Mouse (Mus musculus): ENCODE results near the gene Syt15.

Syt15 gene

DNA sequence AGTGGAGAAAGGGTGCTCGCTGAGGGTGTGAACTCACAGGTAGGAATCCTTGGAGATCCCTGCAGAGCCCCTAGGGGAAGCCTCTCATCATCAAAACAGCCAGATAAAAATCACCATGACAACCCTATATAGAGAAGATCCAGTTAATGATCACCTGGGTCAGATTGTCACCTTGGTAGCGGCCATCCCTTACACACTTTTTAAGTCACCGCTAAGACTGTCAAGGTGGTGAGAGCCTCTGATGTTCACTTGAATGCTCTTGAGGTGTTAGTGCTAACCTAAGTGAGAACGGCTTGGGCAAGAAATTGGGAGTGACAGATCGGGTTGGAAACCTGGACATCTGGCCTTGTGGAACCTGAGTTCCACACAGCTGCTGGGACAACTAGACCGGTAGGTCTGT is at the start of gene Syt15:
Syt15 (plus strand) TSS at position 301 of the 400 bp plus-strand sequence.
- no peak for DNase-seq

DNA sequence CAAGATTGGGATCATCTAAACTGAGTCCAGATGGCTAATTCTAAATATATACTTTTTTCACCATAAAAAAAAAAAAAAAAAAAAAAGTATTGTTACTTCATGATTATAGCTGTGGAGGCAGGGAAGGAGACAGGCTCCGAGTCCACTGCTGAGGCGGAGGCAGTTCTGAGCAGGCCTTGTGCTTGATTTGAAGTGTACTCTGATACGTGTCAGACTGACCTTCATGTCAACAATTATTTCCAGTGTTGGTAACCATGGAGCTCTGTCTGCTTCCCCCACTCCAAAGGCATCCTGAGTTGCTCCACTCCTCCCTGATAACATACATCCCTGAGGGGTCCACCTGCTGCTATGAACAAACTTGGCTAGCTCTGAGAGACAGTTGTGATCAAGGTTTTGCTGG is 48.3 kb upstream of the Syt15 start:
- DNase-seq = no peak

DNA sequence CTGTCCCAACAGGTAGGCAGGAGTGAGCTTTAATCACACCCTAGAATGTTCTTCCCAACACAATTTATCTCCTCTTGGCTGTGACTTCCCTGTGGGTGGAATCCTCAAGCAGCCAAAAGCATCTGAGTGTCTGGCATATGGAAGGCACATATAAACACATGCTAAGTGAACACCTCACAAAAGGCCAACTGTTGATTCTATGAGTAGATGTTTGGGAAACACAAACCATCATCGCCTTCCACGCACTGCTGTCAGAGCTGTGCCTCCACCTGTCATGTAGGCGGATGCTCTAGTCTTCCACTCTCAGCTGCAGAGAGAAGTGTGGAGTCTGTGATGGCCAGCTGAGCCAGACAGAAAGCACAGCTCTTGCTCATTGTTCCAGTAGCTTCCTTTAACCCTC is 40.0 kb upstream of the Syt15 start:
- DNase-seq = peak; percentile 88

DNA sequence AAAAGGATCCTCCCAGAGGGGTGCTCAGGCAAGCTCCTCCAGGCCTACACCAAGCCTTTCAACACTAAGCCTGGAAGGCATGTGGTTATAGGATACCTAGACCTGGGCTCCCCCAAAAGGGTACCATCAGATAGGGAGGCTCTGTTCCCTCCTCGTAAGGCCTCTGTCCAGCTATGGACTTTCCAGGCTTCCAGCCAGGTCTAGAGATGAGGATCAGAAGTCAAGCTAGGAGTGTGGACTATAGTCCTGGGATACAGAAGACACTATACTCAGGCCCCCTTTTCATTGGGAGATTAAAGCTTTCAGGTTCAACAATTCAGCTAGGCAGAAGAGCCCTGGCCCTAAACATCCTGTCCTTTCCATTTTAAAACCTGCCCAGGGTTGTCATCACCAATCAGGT is 36.3 kb upstream of the Syt15 start:
- DNase-seq = no peak

DNA sequence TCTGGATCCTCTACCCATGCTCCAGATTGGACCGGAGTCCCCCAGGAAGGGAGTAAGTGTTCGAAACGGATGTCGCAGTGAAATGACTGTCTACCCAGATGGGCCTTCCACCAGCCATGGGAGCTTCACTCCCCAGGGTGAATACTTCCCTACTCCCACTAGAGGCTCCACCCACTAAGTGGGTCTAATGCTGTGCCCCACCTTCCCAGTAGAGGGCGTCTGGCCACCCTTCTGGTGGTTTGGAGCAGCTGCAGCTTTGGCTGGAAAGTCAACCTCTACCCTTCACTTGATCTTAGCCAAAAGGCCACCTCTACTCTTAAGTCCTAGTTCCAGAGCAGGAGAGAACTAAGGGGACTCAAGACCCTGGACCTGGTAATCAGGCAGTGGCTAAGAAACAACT is 30.8 kb upstream of the Syt15 start:
- no peak for DNase-seq

DNA sequence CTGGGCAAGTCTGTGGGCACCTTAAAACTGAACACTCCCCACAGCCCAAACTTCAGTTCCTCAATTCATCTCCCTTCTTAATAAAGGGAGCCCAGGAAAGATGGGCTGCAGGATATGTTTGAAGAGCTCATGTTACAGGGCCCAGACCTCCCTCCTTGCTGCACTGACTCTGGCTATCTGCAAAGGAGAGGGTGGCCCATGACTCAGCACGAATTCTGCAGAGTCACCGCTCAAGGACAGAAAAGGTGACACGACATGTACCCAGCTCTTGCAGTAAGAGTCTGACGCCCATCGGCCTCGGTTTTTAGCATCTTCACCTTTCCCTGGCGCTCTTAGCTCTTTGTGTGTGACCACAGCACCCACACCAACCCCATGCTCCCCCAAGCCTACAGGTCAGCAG is 29.0 kb upstream of the Syt15 start:
- DNase-seq = no peak

DNA sequence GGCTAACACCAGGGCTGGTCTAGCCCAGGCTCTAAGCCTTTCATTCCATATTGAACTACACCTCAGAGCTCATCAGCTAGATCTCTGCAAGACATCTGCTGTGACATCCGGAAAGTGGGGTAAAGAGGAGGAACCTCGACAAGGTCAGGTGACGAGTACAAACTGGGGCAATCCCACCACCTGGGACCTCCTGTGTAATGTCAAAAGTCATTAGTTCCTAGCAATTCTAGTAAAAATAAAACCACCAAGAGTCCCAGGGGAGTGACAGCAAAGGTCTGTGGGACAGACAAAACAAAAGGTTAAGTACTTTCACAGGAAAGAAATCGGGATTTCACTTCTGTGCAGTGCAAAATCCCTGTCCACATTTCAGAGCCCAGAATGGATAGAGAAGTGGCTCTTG is 25.5 kb upstream of the Syt15 start:
- DNase-seq = no peak

DNA sequence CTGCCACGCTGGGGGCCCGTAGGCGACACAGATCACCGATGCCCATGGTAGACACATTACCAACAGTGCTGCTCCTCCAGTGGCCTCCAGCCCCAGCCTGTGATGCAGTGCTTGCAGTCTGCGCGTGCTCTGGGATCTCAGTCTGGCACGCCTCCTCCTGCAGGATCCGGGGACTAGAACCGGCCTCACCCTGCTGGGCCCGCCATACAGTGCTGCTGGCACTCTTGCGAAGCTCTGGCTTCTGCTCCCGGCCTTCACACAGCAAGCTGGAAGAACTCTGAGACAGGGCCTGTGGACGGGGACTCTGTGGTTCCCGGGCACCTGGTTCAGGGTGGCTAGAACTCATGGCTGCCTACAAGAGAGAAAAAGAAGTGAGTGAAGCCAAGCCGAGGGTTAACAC is 23.9 kb upstream of the Syt15 start:
- no peak for DNase-seq

DNA sequence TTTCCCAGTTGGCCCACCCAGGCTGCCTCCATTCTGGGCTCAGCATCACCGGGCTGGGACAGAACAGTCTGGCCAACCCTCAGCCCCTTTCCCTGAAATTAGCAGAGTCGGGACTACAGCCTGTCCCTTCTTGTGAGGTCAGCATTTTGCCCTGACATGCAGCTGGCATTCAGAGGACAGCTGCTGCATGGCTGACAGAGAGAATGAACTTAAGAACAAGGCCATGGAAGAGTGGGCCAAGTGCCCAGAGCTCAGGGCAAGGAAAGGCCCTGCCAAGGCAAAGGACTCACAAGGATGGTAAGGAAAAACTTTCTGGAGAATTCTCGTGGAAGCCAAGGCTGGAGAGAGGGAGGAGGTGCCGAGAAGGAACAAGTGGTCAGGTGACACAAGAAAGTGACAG is 22.7 kb upstream of the Syt15 start:
- DNase-seq = no peak

DNA sequence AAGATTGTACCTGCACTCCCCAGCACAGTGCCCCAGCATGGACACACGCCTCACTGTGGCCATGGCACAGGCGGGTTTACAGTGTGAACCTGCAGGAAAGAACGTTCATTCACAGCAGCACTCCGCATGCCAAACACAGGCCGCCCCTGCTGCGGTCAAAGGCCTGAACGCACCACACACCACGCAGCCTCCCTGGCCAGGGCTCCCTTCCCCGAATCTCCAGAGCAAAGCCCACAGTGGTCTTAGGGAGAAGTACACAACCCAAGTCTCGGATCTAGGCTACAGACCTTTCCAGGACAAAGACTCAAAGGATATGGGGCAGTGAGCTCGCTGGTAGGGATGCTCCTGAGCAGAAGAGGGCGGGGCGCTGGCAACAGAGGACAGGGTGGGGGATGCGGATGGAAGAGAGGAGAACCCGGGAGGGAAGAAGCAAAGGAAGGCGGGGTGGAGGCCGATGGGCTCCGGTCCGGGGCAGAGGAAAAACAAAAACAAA is 18.6 kb upstream of the Syt15 start:
- DNase-seq = no peak

DNA sequence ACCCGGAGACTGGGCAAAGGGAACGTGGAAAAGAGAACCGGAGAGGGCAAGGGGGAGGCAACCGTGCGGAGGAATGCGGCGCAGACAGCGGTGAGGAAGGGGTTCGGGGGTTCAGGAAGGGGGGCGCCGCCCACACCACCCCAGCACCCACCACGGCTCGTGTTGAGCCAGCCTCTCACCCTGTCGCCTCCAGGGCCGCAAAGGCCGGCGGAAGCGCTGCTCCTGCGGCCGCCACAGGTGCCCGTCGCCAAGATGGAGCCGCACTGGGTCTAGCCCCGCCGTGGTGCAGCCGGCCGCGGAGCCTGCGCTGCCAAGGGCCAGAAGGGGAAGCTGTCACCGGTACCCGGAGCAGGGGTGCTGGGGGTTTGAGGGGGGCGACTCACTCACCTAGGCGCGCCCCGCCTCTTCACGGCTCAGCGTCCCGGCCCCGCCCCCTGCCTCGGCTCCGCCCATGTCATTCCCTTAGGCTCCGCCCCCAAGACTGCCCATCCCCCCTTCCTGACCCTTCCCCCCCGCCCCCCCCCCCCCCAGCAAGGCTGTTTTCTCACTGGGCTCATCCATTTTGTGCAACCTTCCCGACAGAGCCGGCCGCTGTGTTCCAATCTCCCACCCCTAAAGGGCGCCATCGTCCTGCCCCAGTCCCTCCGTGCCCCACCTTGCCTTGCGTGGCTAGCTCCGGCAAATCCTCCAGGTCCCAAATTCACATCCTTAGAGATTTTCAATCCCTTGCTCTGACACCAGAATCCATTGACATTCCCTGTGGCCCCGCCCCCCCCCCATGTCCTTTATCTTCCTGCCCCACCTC is 18.0 kb upstream of the Syt15 start, which contains the start of gene Gprin2:
Gprin2 (minus strand) TSS at position 423 of the 805 bp plus-strand sequence.
- no peak for DNase-seq

DNA sequence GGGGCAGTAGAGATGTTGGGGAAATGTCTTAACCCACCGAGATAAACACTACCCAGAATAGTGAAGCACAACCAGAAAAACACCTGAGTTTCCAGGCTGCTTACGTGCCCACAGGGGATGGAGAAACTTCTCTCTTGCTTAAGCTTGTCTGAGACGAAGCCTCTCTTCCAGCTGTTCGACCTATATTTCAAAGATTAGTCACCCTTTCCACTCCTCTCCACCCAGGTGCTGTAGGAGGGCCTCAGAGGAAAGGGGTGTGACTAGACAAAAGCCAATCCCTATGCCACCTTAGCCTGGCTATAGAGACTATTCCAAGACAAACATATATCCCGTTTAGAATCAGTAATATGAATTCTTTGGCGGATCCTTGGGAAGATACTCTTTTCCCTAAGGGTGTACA is 11.4 kb upstream of the Syt15 start:
- no peak for DNase-seq

DNA sequence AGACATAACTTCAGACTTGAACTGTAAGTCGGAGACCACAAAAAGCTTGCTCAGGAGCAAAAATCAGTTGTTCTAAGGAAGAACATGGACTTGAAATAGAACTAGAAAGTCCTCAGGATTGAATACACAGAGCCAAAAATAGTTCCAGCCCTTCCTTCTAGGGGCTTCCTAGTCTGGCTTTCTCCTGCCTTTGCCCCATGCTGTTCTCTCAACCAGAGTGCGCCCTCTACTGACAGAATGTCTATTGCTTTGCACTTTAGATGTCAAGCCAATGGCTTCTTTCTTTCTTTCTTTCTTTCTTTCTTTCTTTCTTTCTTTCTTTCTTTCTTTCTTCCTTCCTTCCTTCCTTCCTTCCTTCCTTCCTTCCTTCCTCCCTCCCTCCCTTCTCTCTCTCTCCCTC is 10.7 kb upstream of the Syt15 start:
- DNase-seq = no peak

DNA sequence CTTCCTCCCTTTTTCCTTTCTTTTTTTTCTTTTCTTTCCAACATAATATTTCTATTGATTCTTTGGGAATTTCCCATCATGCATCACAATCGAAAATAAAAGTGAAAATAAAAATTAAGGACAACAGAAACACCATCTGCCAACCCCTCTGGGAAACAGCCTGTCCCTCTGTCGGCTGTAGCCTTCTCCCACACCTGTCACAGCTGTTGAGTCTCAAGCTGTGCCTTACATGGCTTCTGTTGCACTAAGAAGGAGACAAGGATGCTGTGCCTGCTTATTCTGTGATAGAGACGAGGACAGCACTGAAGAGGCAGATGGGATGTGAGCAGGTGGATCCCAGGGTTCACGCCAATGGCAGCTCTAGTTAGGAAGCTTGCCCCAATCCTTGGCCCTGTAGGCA is 10.3 kb upstream of the Syt15 start:
- DNase-seq = no peak

DNA sequence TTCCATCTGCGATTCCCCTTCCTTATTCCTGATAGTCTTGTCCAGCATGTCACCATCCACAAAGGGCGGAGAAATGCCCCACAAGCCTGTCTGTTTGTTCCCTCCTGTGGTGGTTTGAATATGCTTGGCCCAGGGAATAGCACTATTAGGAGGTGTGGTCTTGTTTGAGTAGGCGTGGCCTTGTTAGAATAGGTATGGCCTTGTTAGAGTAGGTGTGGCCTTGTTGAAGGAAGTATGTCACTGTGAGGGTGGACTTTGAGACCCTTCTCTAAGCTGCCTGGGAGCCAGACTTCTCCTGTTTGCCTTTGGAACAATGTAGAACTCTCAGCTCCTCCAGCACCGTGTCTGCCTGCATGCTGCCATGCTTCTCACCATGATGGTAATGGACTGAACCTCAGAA is 9.5 kb upstream of the Syt15 start:
- no peak for DNase-seq

DNA sequence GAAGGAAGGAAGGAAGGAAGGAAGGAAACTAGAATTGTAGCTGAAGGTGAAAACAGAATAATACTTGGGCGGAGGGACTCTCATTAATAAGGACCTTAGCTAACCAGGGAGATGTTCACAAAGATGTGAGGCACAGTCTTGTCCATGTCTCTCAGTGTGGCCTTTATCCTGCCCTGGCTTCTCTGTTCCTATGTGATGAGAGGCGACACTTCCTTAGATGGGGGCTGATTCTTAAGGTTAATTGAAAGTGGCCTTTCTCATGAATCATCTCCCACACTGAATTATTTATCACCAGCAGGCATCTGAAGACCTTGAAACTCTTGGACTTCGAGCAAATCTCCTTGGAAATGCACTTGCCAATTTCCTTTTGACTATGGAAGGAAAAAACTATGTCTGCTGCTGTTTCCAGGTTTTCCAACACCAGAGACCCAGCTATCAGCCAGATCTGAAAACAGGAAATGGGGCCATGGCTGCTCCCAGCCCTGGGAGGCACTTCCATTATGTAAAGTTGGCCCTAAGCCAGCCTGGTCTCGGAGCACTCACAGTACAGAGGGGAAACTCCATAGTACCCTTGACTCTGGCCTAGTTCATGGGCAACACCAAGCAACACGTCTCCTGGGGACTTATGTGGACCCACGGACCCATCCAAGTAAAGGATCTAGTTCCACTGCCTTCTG is 3.8 kb upstream of the Syt15 start:
- DNase-seq = no peak

DNA sequence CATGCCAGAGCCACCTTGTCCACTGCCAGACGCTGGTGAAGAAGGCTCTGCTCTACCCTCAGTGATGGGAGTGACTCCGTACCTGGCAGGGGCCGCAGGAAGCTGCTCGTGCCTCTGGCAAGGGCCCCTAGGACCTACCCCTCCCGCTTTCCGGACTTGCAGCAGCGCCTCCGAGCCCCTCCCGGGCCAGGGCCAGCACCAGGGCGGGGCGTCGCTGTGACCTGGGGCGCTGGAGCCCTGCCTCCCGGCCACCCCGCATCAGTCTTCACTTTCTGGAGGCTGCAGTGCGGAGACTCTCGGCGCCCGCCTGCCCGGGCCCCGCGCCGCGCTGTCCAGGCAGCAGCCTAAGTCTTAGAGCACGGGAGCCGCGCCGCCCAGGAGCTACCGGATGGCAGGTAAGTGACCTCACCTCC is 397 bp downstream of the Syt15 start:
- DNase-seq = no peak

DNA sequence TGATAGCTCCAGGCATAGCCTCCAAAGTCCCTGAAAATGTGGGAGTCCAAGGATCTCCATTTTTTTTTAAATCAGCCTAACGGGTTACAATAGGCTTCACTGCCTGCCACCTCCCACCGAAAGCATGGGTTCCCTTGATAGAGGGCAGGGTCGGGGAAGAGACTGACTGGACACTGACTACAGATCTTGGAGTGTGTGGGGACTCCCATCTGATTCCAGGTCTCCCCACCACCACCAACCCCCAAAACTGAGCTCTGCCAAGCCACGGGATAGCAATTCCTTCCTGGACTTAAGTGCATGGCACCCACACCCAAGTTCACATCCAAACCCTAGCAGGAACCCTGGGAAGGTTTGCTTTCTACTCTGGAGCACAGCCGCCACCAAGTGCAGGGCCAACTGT is 1.0 kb downstream of the Syt15 start:
- DNase-seq = no peak

DNA sequence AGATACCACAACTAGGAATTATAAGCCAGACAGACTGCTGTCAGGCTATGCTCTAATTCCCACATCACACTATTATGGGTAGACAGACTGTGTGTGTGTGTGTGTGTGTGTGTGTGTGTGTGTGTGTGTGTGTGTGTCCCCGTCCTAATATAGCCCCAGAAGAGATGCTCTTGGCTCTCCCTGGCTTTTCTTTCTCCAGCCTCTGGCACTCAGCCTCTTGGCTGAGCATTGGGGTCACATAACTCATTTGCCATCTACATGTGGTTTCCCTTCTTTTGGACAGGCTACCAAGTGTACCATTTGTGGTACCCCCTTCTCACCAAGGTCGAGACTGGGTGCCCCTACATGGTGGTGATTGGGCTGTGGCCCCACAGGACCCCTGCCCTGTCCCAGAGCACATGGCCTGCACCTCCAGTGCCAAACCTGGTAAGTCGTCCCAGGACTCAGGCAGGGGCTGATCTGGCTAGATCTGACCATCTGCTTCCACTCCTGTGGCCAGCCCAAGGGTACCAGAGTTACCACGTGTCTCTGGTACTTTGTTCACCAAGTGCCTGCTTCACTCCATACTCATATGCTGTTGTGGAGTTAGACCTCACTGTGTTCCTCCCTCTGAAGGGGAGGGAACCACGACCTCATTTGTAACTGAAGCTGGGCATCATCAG is 2.2 kb downstream of the Syt15 start:
- DNase-seq = no peak

DNA sequence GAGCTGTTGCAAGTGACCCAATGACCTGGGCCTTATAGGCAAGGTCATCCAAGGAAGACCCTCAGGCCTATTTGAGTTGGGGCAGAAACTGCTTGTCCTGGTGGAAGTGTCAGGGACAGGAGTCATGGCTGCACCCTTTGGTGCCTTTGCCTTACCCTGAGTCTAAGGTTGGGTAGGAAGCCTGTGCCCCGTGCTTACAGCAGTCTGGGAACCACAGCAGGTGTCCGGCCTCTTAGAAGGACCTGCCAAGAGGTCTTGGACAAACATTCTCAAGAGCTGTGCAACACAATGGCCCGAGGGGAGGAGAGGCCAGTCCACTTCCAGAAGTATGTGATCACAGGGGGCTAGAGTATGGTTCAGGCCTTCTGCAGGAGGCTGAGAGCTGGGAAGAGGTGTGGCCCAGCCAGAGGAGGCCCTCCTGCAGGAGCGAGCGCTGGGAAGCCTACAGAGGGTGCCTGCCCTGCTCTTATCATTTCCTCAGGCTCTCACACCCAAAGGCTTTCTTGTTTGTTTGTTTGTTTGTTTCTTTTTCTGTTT is 4.0 kb downstream of the Syt15 start:
- no peak for DNase-seq

DNA sequence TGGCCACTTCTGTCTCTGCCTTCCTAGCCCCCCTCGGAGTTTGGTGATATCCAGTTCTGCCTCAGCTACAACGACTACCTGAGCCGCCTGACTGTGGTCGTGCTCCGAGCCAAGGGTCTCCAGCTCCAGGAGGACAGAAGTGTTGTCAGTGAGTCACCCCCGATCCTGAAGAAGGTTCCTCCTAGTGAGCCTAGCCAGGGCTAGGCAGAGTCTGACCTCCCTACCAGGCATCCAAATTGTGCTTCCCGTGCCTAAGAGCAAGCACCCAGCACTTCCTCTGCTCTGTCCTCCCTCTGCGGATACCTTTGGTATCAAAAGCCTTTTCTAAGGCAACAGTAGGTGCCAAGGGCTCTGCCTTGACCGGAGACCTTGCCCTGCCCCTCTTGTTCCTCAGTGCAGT is 6.6 kb downstream of the Syt15 start:
- no peak for DNase-seq

DNA sequence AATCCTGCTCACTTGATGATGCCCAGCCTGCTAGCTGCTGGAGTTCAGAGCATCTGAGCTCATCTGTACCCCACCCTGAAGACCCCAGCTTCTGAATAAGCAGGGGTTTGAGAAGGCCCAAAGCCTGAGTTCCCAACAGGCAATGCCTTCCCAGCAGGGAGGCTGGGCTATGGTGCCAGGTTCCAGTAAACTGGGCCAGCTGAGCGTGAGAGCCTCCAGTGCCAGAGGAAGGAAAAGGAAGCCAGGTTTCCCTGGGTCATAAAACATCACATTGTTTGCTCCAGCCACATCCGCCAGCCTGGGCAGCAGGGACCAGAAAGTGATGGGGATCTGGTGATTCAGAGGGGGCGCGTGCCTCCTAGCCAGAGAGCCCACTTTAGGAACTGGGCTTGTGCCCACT is 7.2 kb downstream of the Syt15 start:
- no peak for DNase-seq

DNA sequence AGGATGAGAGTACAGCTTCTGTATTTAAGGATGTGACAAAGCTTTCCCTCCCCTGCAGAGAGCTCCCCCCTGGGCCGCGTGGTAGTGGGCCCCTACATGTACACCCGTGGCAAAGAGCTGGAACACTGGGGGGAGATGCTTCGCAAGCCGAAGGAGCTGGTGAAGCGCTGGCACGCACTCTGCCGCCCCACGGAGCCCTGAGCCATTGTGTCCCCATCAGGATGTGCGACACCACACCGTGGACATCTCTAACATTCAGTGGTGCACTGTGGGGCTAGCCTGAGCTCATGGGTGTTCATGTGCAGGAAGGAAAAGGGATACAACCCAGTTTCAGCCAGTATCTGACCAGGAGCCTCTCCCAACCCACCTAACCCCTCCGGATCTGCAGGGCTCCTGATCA is 8.6 kb downstream of the Syt15 start:
- no peak for DNase-seq

All from layer of hippocampus, adult 9-11 months (tissue).